Mouse (Mus musculus): ENCODE measurements around the gene Gpd2.

DNA sequence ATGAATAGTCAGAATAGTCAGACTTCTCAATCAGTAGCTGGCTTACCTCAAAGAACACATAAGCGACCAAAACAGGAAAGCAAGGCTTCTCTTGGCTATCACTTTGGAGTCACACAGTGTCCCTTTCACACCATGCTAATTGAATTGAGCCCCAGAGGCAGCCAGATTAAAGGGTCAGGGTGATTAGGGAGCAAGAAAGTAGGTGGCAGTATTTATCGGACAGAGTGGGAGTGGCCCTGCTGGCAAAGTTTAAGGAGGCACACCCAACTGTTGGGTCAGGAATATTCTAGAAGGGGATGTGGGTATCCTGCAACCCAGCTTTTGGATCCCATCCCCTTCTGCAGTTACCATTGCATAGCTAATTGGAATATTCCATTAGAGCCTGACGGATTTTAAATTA, 80.9 kb downstream of the Gpd2 start:
- TF ChIP-seq POLR2A (IDR thresholded peaks at IDR 0.05; ENCODE audit: insufficient read length, low read depth) (no peak), POLR2AphosphoS2 (IDR thresholded peaks at IDR 0.05; ENCODE audit: insufficient read length, low read depth) (no peak), USF1 (IDR thresholded peaks at IDR 0.05; ENCODE audit: low read depth) (no peak), TCF12 (IDR thresholded peaks at IDR 0.05; ENCODE audit: insufficient read depth, poor library complexity, severe bottlenecking) (no peak), MAX (IDR thresholded peaks at IDR 0.05; ENCODE audit: low read depth) (no peak), E2F4 (IDR thresholded peaks at IDR 0.05; ENCODE audit: insufficient read depth) (no peak), MYOG (IDR thresholded peaks at IDR 0.05; ENCODE audit: control insufficient read depth in 1 of 3, insufficient read depth in 1 of 3, insufficient read length in 2 of 3, low read depth in 2 of 3) (no peak)
